ENCODE assay signal across 13 mouse cellular contexts in genomic region chr1:24248294-24249104, GRCm38 (mm10).
DNase-seq lines count a peak whose midpoint lies in the region; ATAC-seq and TF ChIP-seq lines count a peak whose summit lies in the region.
"Had no signal": no experiment of that assay in that cellular context is flagged by ENCODE, and none has a peak within 500 bp of the region (broad histone marks: within the 10 kb centered on the region; RNA-seq: fewer than 3 reads in every experiment).

No protein-coding gene starts in this region.

- no peak overlapping the region for H3K27ac ChIP-seq in forebrain, embryonic 12.5 days
- H3K27ac ChIP-seq in forebrain, embryonic 11.5 days (ENCODE audit: low read depth, low read length): no peak overlapping the region
- peak overlapping the region; percentile 1; the same call in 1 of the 2 replicates for H3K27ac ChIP-seq in forebrain, embryonic 15.5 days (replicated peaks)
- H3K27ac ChIP-seq in midbrain, embryonic 13.5 days: peak overlapping the region; percentile 25; the same call in 1 of the 2 replicates
- H3K27ac ChIP-seq: intestine, embryonic 15.5 days had no signal

- 72% methylated on average over 10 of the region's 10 CpGs for WGBS in forebrain, embryonic 12.5 days
- WGBS in forebrain, embryonic 11.5 days: 74% methylated on average over 10 of the region's 10 CpGs
- 68% methylated on average over 10 of the region's 10 CpGs for WGBS in forebrain, embryonic 15.5 days
- 73% methylated on average over 10 of the region's 10 CpGs for WGBS in midbrain, embryonic 13.5 days

- H3K4me2 ChIP-seq in forebrain, embryonic 12.5 days: no peak overlapping the region
- no peak overlapping the region for H3K4me2 ChIP-seq in forebrain, embryonic 11.5 days (ENCODE audit: low read depth, low read length, severe bottlenecking)
- no peak overlapping the region for H3K4me2 ChIP-seq in forebrain, embryonic 15.5 days (replicated peaks)
- no peak overlapping the region for H3K4me2 ChIP-seq in midbrain, embryonic 13.5 days (replicated peaks)
- H3K4me2 ChIP-seq: heart, embryonic 11.5 days; intestine, embryonic 15.5 days; liver, embryonic 11.5 days had no signal

- TF ChIP-seq CTCF in Patski (IDR thresholded peaks at IDR 0.05): no peak

- H3K9ac ChIP-seq in forebrain, embryonic 12.5 days: no peak overlapping the region
- no peak overlapping the region for H3K9ac ChIP-seq in forebrain, embryonic 11.5 days (ENCODE audit: low read length)
- no peak overlapping the region for H3K9ac ChIP-seq in forebrain, embryonic 15.5 days (replicated peaks)
- no peak overlapping the region for H3K9ac ChIP-seq in midbrain, embryonic 13.5 days (replicated peaks)
- H3K9ac ChIP-seq: intestine, embryonic 15.5 days had no signal

- DNase-seq in forebrain, embryonic 11.5 days (ENCODE audit: low spot score): no peak
- DNase-seq in Patski (ENCODE audit: low read depth, low spot score): no peak
- no peak for DNase-seq in left cerebral cortex, adult 9 months (ENCODE audit: low spot score in 2 of 2)
- DNase-seq in layer of hippocampus, adult 9-11 months: no peak
- DNase-seq: adrenal gland, adult 8-10 months had no signal

- H3K27me3 ChIP-seq in forebrain, embryonic 12.5 days: 0 out of 2 replicates have a peak, but pooled peaks cover 5% of the 10 kb centered on the region
- no peaks in the 10 kb centered on the region; the same call in 1 of the 2 replicates for H3K27me3 ChIP-seq in forebrain, embryonic 11.5 days (ENCODE audit: control insufficient read depth, insufficient read depth, low read length)
- H3K27me3 ChIP-seq in Patski: peaks cover 34% of the 10 kb centered on the region
- no peaks in the 10 kb centered on the region for H3K27me3 ChIP-seq in forebrain, embryonic 15.5 days
- H3K27me3 ChIP-seq in midbrain, embryonic 13.5 days: no peaks in the 10 kb centered on the region
- H3K27me3 ChIP-seq: intestine, embryonic 15.5 days; megakaryocyte, embryonic 14.5 days had no signal

- CTCF ChIA-PET in Patski (lab: Charles Lee): interaction anchor here (1.6 to 1.9 kb wide), 3 partner anchors 13 to 421 kb away, joined by 6 to 8 read pairs (median 7); no protein-coding TSS in a partner anchor

- ATAC-seq in forebrain, embryonic 12.5 days (ENCODE audit: low FRiP score): peak; percentile 25
- ATAC-seq in forebrain, embryonic 11.5 days (replicated peaks; ENCODE audit: low FRiP score): no peak
- ATAC-seq in Patski: peak; percentile 26
- ATAC-seq in forebrain, embryonic 15.5 days (replicated peaks): peak; percentile 71
- ATAC-seq in midbrain, embryonic 13.5 days: peak; percentile 84
- no peak for ATAC-seq in megakaryocyte-erythroid progenitor cell, adult 5-6 weeks (replicated peaks; ENCODE audit: low FRiP score, low TSS enrichment, poor library complexity, severe bottlenecking)

- no peak overlapping the region for H3K4me3 ChIP-seq in forebrain, embryonic 12.5 days (replicated peaks)
- no peak overlapping the region for H3K4me3 ChIP-seq in forebrain, embryonic 11.5 days (ENCODE audit: low read depth, low read length)
- no peak overlapping the region for H3K4me3 ChIP-seq in forebrain, embryonic 15.5 days
- no peak overlapping the region for H3K4me3 ChIP-seq in midbrain, embryonic 13.5 days (replicated peaks)
- H3K4me3 ChIP-seq: intestine, embryonic 15.5 days; megakaryocyte, embryonic 14.5 days had no signal

- in situ Hi-C loops in Patski (cut with MboI; ENCODE audit: low pct_unique_long_range_greater_than_20kb): loop anchor here (5.0 kb wide), 1 partner anchor 421 kb away; no protein-coding TSS in a partner anchor

- POLR2A ChIA-PET in Patski (lab: Charles Lee): no interaction called here

- H3K9me3 ChIP-seq in forebrain, embryonic 12.5 days: no peaks in the 10 kb centered on the region
- no peaks in the 10 kb centered on the region for H3K9me3 ChIP-seq in forebrain, embryonic 11.5 days (ENCODE audit: control insufficient read depth, low read length)
- H3K9me3 ChIP-seq in forebrain, embryonic 15.5 days: no peaks in the 10 kb centered on the region
- no peaks in the 10 kb centered on the region for H3K9me3 ChIP-seq in midbrain, embryonic 13.5 days
- H3K9me3 ChIP-seq: intestine, embryonic 15.5 days; megakaryocyte, embryonic 14.5 days had no signal

- H3K4me1 ChIP-seq in forebrain, embryonic 12.5 days: peaks cover 8% of the 10 kb centered on the region; the same call in 1 of the 2 replicates
- peaks cover 4% of the 10 kb centered on the region; the same call in 1 of the 2 replicates for H3K4me1 ChIP-seq in forebrain, embryonic 11.5 days (replicated peaks; ENCODE audit: control insufficient read depth, insufficient read depth, low read length)
- peaks cover 9% of the 10 kb centered on the region for H3K4me1 ChIP-seq in forebrain, embryonic 15.5 days
- H3K4me1 ChIP-seq in midbrain, embryonic 13.5 days (replicated peaks): peaks cover 10% of the 10 kb centered on the region
- H3K4me1 ChIP-seq: intestine, embryonic 15.5 days; megakaryocyte, embryonic 14.5 days had no signal

- H3K36me3 ChIP-seq in forebrain, embryonic 12.5 days (replicated peaks): no peaks in the 10 kb centered on the region
- no peaks in the 10 kb centered on the region for H3K36me3 ChIP-seq in forebrain, embryonic 11.5 days (ENCODE audit: control insufficient read depth, insufficient read depth, low read length)
- no peaks in the 10 kb centered on the region for H3K36me3 ChIP-seq in forebrain, embryonic 15.5 days
- H3K36me3 ChIP-seq in midbrain, embryonic 13.5 days: no peaks in the 10 kb centered on the region
- H3K36me3 ChIP-seq: intestine, embryonic 15.5 days had no signal

Comparison
In these comparisons a context has a peak if more than half of its experiments do, and no peak if none do; other contexts are left out.
1. ATAC-seq: peak in forebrain, embryonic 12.5 days (single experiment), Patski (single experiment), forebrain, embryonic 15.5 days (single experiment) and midbrain, embryonic 13.5 days (single experiment); none in forebrain, embryonic 11.5 days (single experiment) and megakaryocyte-erythroid progenitor cell, adult 5-6 weeks (single experiment).
2. H3K27ac ChIP-seq: peak in forebrain, embryonic 15.5 days (single experiment) and midbrain, embryonic 13.5 days (single experiment); none in forebrain, embryonic 12.5 days (single experiment) and forebrain, embryonic 11.5 days (single experiment).